Mouse (Mus musculus) embryonic fibroblast, embryonic 13.5 days (primary cell): ENCODE results near the gene Gm45233.

Source experiments
- CTCF ChIP-seq: IDR thresholded peaks from 2 replicates; pipeline ENCODE4 v1.5.1; 2011; ENCODE audit warnings: mild to moderate bottlenecking, control low read depth, low read length, moderate library complexity, borderline replicate concordance; ENCODE audit not compliant: insufficient read depth
- POLR2A ChIP-seq: IDR thresholded peaks from 2 replicates; pipeline ENCODE4 v1.6.1; 2011; ENCODE audit warnings: low read depth, mild to moderate bottlenecking, control low read depth, low read length, moderate library complexity

DNA sequence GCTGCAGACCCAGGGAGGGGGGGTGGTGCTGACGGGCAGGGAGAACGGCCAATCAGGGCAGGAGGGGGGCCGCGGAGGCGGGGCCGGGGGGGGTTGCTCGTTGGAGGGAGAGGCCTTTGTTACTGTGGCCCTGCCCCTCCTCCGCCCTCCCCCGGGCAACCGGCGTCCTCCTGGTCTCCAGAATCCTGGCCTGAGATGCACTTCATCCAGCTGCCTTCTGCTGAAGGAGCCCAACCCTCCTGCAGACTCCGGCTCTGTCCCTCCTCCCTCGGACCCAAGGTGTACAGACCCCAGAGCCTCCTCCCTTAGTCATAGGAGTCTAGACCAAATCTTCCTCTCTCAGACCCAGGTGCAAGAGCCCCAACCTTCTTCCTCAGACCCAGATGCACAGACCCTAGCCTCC is 46.3 kb downstream of the Gm45233 start:
- TF ChIP-seq CTCF (no peak), POLR2A (peak; percentile 56)
